Mouse (Mus musculus) left cerebral cortex, postnatal 25 days (tissue): ENCODE measurements around the gene Mia. TPM values are rescaled to one million over a fixed set of nuclear protein-coding genes. Genes with fewer than 3 reads are reported as not detected.

ENCODE experiments used
- DNase-seq, 2 experiments: peaks; one replicate each; pipeline ENCODE4 v3.0.0; 2022; ENCODE audit warnings: low spot score in 2 of 2, mixed read lengths in 1 of 2
- intact Hi-C: fragments of 180-260 bp; cut with DNase I; formaldehyde crosslinking; loops from one replicate; pipeline ENCODE4 v1.15.1; 2025
- total RNA-seq, 2 experiments: library from RNA; stranded (reverse); gene quantifications; 2 replicates each; pipeline ENCODE4 v1.2.3; 2021

Gene Mia
- total RNA-seq = 1 to 10 TPM in 1 of 2 experiments, under 1 TPM in 1; 0.62 to 1.7 TPM

DNA sequence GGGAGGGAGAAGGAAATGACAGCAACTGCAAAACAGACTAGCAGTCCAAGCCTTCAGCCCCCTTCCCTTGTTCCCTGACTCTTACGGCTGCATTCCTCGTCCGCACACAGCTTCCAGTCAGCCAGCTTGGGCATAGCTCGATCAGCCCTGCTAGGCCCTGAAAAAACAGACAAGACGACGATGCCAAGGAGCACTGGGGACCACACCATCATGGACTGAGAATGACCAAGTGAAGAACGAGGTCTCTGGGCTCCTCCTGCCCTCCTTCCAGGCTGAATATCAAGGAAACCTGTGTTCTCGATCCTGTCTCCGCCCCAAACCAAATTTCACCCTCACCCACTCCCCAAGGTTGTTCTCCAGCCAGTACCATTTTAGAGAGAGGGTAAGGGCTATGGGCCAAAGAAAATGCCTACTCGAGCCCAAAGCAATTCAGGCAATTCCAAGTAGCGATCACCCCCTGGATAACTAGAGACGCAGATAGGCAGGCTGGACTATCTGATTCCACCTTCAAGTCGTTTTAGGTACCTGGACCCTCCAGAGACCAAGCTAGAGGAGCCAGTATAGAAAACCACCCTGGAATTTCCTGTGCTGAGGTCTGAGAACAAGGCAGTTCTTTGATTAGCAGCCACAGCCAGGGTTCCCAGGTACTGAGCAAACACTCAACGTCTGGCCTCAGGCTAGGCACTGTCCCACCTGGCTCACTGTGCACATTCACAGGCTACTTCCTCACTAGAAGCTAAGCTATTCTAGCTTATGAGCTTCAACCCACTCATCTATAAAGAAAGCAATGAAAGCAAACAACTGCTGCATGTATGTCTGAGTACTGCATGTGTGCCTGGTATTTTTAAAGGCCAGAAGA is at the start of gene Mia, which contains the start of gene Gm21983:
Gene Mia (minus strand): TSS at position 321 of the 859 bp plus-strand sequence.
Gene Gm21983 (minus strand): TSS at position 250 of the 859 bp plus-strand sequence.
- intact Hi-C loops = no loop called here
- DNase-seq = no peak

DNA sequence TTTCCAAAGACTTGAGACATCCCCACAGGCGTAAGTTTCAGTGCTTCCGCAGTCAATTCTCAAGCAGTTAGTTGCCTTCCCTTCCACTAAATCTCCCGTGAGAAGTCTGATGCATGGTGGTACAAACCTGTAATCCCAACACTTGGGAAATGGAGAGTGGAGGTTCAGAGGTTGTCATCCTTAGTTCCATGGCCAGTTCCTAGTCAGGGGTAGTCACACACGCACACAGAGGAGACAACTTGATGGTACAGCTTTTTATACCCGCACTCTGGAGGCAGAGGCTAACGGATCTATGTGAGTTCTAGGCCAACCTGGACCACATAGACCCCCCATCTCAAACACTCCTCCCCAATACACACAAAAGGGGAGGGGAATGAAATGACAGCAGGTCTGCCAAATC is 47.9 kb upstream of the Mia start:
- intact Hi-C loops = loop anchor here (2.0 to 5.0 kb wide), 2 partner anchors 32 to 62 kb away; partner anchors contain the start of genes Egln2 and Snrpa
- no peak for DNase-seq

DNA sequence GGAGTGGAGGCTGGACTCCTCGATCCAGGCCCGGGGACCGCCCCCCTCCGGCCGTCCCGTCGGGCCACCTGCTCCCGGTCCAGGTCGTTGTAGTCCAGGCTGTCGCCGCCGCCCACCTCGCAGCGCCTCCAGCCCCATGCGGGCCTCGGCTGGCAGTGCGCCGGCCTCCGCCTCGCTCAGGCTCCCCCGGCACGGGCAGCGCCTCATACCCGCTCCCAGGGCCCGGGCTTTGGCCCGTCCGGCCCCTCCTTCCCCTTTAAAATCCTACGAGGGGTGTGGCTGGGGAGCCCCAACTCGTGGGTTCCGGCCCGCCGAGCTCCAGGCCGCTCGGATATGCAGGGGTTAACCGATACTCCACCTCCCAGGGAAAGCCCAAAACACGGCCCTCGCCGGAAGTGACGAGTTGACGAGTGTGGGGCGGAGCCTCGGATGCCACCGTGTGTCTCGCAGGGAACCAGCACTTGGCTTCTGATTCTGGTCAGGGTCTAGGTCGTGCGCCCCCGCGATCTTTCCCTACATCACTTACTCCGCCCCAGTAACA is 47.4 kb upstream of the Mia start, which contains the start of gene Itpkc:
Gene Itpkc (minus strand): TSS at position 381 of the 541 bp plus-strand sequence.
- intact Hi-C loops = loop anchor here (2.0 to 5.0 kb wide), 2 partner anchors 32 to 61 kb away; partner anchors contain the start of genes Egln2 and Snrpa
- DNase-seq = peak; percentile 93 to 95

DNA sequence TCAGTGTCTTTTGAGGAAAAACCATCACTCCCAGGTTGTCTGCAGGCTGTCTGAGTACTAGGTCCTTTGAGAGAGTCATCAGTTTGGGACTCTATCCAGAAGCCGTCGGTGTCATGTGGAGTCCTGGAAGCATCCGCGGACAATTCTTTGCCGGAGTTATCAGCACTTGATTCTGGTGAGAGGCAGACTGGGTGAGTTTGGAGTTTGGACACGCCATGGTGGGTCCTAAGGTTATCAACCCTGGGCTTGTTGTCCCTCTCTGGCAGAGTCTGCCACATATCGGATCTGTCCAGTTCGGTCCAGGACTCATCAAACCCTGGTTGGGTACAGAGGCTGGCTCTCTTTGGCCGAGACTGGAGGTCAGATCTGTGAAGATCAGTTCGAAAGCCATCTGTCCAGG is 46.7 kb upstream of the Mia start:
- intact Hi-C loops = loop anchor here (2.0 to 5.0 kb wide), 2 partner anchors 31 to 60 kb away; partner anchors contain the start of genes Egln2 and Snrpa
- DNase-seq = no peak

DNA sequence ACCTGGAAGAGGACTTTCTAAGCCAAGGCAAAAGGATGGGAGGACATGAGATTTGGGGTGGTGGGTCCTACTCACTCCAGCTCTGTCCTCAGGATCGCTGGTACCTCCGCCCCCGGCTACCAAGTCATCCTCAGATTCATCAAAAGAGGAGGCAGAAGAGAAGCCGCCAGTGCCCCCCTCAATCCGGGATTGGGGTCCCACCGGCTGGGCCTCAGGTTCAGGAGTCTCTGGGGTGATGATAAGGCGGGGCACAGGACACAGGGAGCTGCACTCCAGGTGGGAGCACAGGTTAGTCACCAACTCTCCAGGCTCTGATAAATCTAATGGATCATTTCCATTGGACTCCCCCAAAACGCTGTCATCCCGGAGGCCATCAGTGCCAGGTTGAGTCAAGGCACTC is 46.3 kb upstream of the Mia start:
- intact Hi-C loops = loop anchor here (5.0 kb wide), 1 partner anchor 60 kb away; the partner anchor contains the start of gene Egln2
- DNase-seq = no peak

DNA sequence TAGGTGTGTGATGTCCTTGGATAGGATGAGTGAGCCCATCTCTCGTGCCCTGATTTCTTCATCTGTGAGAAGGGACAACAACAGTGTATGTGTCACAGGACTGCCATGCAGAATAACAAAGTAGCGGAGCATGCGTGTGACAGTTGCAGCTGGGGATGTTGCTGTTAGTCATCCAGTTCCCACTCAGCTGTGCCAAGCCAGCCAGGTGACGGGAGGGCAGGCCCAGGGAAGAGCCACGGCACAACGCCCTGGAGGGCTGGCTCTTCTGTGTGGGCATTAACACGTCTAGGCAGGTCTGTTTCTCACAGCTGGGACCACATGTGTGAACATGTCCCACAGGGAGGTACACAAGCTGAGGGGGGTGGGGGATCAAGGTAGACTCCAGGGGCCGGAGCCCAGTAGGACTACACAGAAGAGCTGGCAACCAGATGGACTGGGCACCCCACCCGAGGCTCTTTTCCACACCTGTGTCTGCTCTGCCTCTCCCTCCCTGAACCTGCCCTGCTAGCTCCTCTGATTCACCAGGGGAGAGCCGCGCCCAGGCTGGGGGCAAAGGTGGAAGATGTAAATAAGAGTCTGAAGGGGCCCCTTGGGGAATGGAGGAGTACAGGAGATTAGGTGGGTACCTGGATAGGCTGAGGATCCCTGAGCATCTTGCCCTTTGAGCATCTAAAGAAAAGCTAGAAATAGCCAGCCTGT is 44.1 kb upstream of the Mia start:
- intact Hi-C loops = loop anchor here (5.0 kb wide), 1 partner anchor 58 kb away; the partner anchor contains the start of gene Egln2

DNA sequence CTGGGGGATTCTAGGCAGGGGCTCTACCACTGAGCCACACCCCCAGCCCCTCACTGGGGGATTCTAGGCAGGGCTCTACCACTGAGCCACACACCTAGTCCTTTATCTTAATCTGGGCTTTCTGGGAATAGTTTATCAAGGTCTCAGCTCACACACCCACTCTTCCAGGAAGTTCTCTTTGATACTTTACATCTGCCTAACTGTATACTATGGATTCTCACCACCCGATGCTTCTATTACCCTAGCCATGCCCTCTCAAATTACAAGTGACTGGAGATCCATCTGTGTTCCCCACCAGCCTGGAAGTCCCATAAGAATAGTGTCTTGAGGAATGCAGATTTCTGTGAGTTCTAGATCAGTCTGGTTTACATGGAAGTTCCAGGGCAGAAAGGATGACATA is 41.6 kb upstream of the Mia start:
- DNase-seq = no peak
- intact Hi-C loops = no loop called here

More for the DNA sequence above, 44.1 kb upstream of the Mia start:
- DNase-seq = peak in 1 of 2 experiments; percentile 70

DNA sequence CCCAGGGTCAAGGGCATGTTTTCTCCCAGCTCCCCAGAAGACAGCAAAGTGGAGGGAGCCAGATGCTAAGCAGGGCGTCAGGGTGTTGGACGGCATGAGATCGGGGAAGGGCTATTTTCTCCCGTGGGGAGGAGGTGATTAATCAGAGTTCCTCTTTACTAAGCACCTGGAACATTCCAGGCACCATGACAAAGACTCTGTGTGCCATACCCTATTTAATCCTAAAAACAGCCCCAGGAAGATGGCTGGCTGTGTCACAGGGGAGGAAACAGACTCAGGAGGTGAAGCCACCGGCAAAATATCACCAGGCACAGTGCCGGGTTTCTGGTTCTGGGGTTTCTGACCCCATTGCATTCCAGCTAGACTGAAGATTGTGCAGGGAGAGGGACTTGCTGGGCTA is 41.0 kb upstream of the Mia start:
- intact Hi-C loops = no loop called here
- no peak for DNase-seq

DNA sequence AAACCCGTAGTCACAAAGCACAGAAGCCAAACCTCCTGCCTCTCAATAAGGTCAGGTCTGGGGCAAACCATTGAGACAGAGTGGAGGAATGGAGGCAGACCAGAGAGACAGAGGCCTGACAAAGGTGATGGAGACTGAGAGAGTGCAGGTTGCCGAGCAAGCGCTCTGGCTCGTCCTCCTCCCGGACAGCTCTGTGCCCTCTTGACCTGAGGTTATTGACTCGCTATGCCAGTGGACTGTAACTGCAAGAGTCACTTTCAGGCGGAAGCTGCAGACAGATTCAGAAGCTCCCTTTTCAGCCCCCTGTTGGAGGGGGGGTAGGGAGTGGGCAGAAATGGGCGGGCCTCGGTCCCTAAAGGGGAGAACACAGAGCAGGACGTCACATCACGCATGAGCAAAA is 39.0 kb upstream of the Mia start:
- DNase-seq = no peak
- intact Hi-C loops = no loop called here

DNA sequence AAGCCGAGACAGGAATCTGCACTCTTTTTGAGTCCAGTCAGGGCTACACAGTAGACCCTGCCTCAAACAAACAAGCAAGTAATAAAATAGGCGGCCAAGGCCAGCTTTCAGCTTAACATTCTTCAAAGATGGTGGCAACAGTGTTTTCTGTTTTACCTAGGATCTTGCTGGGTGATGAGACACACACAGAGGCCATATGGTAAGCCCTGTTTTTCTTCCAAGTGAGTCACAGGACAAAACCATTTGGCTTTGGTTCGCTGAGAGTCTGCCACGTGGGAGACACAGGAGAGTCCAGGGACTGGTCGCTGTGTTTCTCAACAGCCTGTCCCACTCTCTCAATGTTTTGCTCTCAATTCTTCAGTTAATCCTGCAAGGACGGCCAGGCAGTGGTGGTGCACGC is 37.6 kb upstream of the Mia start:
- intact Hi-C loops = no loop called here
- no peak for DNase-seq

DNA sequence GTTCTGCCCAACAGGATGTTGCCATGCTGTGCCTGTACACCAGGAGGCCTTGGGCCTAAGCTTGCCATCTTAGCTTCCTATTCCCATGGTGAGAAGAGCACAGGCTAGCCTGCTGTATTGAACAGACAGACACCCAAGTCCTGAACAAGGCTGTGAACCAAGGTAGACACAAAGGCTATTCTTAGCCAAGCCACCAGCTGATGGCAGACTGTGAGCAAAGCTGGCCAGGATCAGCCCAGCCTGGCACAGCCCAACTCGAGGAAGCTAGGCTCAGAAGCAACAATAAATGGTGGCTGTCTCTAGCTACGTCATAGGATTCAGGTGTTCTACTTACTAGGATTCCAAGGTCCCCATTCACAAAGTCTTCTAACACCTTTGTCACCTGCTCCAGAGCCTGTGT is 31.7 kb upstream of the Mia start:
- intact Hi-C loops = no loop called here
- DNase-seq = no peak

DNA sequence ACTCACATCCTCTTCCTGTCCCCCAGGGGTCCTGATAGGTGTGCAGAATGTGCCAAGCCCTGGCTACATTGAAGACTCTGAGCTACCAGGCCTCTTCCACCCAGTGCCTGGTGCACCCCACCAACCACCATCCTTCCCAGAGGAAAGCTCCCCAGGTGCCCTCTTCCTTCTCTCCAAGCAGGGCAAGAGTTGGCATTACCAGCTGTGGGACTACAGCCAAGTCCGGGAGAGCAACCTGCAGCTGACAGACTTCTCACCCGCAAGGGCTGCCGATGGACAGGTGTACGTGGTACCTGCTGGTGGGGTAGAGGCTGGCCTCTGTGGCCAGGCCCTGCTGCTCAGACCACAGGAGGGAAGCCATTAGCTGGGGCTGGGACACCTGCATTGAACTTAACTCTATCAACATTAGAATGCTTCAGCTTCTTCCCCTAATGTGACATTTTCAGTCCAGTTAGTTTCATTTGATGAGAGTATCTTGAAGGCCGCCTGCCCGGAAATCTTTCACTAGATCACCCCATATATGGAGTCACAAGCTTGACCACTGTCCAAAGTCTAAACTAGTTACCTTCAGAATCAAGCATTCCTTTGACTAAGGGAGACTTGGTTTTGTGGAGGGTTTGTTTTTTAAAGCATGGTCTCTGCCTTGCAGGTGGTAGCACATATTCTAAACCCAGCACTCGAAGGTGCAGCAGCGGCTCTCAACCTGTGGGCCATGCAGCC is 22.9 kb upstream of the Mia start:
- DNase-seq = no peak
- intact Hi-C loops = no loop called here

DNA sequence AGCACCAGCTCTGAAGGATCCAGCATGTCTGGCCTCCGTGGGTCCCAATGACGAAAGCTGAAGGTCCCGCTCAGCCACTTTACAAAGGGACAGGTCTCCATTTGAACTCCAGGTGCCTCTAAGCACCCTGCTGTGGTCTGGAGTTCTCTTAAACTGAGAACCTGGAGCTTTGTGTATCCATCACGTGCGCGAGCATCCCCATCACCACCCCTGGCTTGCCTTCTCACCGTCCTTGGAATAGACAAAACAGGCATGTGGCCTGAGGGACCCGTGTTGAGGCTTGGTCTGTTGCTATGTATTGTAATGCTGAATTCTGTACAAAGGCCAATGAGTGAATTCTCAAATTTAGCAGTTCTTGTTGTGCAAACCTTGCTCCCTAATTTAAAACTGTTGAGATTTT is 17.8 kb upstream of the Mia start:
- intact Hi-C loops = loop anchor here (5.0 kb wide), 1 partner anchor 59 kb away; the partner anchor contains the start of gene Numbl
- DNase-seq = no peak

DNA sequence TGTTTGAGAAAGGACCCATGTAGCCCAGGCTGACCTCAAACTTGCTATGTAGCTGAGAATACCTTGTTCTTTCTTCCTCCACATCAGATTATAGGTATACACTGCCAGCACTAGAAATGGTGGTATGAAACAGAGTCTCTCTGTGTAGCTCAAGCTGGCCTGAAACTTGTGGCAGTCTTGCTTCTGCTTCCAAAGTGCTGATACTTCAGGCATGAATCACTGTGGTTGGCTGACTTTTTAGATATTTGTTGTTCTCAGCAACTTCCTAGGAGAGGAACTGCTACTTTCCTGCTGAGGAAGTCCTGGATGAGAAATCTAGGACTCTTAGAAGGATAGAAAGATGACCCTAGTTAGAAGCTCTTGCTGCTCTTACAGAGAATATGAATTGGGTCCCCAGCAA is 17.4 kb upstream of the Mia start:
- intact Hi-C loops = loop anchor here (5.0 kb wide), 1 partner anchor 59 kb away; the partner anchor contains the start of gene Numbl
- no peak for DNase-seq

DNA sequence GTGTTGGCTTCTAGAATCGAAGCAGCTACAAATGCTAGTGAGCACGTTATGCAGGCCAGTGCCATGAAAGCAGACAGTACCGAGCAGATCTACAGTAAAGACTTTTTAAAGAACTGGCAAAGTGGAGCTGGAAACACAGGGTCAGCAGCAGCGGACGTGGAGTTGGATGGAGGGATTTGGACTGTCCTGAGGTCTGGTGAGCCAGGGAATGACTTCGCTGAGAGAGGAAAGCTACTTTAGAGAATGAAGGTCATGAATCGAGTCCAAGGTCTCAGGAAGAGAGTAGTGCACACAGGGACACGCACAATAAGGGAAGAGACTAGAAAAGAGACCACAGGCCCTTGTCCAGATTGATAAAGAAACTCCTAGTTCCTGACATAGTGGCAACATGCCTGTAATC is 16.7 kb upstream of the Mia start:
- intact Hi-C loops = loop anchor here (2.0 to 5.0 kb wide), 2 partner anchors 31 to 60 kb away; partner anchors contain the start of genes Itpkc and Numbl
- no peak for DNase-seq

DNA sequence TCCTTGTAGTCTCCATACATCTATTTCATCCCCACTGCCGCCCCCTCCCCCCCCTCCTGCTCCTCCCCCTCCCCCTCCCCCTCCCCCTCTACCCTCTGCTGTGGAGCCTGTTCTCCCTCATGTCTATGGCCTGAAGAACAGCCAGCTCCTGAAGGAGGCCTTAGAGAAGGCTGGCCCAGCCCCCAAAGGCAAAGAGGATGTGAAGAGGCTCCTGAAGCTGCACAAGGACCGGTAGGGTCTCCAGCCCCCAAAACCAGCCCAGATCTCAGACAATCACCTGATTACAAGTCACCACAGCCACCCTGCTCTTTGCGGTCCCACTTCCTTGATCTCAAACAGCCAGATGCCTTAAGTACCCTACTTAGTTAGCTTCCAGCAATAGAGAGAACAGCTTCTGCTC is 16.2 kb upstream of the Mia start:
- DNase-seq = no peak
- intact Hi-C loops = loop anchor here (2.0 to 5.0 kb wide), 2 partner anchors 32 to 60 kb away; partner anchors contain the start of genes Itpkc and Numbl

DNA sequence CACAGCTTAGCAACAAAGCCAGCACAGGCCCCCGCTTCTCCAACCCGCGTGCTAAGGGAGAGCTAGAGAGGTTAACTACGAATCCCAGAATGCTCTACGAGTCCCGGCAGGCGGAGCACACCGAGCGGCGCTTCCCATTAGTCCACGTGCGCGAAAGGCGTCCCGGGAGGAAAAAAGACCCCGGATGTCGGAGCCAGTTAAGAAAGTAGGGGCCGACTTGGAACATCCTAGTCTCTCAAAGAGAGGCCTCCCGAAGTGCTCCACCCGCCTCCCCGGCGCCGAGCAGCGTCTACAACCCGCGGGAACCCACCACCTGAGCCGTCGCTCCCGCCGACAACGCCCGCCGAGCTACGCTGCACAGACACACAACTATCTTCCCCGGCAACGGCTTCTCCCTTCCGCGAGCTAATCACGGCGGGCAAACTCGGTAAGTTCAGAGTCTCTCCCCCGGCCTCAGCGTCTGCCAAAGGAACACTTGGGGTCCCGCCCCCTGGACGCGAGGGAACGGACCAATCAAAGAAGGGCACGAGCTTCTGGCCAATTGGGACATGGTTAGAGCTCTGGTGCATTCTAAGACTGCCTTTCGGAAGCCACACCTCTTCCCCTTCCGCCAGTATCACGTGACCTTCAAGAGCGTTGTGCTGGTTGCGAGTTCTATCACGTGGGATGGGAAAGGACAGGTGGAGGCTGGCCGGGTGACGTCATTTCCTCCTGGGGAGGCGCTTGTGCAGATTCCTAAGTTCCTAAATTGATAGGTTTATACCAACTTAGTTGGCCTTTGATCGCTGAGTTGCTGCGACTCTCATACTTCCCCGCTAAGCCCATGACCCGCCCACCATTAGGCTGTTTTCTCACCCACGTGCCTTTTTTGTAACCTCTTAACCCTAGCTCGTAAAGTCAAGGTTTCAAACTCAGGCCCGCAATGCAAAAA is 15.0 kb upstream of the Mia start, which contains the start of the genes BC024978 and Snrpa:
Gene BC024978 (plus strand): TSS at position 101 of the 931 bp plus-strand sequence.
Gene Snrpa (minus strand): TSS at position 591 of the 931 bp plus-strand sequence.
- intact Hi-C loops = loop anchor here (2.0 to 5.0 kb wide), 3 partner anchors 17 to 61 kb away; partner anchors contain the start of genes Itpkc, Numbl and Rab4b
- DNase-seq = peak; percentile 97 to 100

DNA sequence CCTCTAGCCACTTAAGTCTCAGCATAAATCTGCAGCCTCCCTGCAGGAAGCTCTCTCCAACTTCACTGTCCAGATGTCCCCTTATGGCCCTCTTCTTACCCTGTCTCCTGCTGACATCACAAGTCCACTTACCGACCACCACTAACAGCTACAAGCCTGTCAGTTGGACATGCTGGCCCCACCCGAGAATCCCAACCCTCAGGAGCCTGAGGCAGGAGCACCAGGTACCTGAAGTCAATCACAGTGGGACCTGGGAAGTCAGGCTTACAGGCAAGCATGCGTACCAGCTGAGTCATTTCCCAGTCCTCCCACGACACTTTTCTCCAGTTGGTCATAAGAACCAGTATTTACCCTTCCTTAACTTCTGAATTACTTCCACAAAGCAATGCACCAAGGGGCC is 12.8 kb upstream of the Mia start:
- intact Hi-C loops = loop anchor here (2.0 kb wide), 1 partner anchor 15 kb away; the partner anchor contains the start of gene Rab4b
- DNase-seq = no peak
